Mouse (Mus musculus): ENCODE measurements at regions not wholly inside any gene's neighbourhood (a gene's known extent, or its start where the extent isn't known, plus 50 kb on each side); places are given as distances from the start of the nearest gene placed in this dataset.

GRCm38 (mm10) chr1:124156832-124157231 is 111.5 kb upstream of the Dpp10 start:
- peak; percentile 95 for ATAC-seq (ENCODE audit: insufficient number of reproducible peaks, low FRiP score, low TSS enrichment)

- no peak for ATAC-seq (ENCODE audit: insufficient number of reproducible peaks, low FRiP score, low TSS enrichment)
Observed at GRCm38 (mm10) chr1:124152101-124152500, 106.7 kb upstream of the Dpp10 start.

- ATAC-seq (ENCODE audit: insufficient number of reproducible peaks, low FRiP score, low TSS enrichment), result peak; percentile 98
Observed at GRCm38 (mm10) chr1:124148590-124148989, 103.2 kb upstream of the Dpp10 start.

GRCm38 (mm10) chr1:124104286-124104846 is 59.0 kb upstream of the Dpp10 start:
- ATAC-seq (ENCODE audit: insufficient number of reproducible peaks, low FRiP score, low TSS enrichment), result no peak

- ATAC-seq (ENCODE audit: insufficient number of reproducible peaks, low FRiP score, low TSS enrichment), result no peak
Observed at GRCm38 (mm10) chr1:124103049-124103448, 57.7 kb upstream of the Dpp10 start.
